Mouse (Mus musculus) heart, adult 2 months (tissue): ENCODE measurements around the gene Scn3b.

Experiments
- CTCF ChIP-seq: fragments of 200-600 bp; IDR thresholded peaks from 2 replicates; pipeline ENCODE4 v1.8.1; 2022; ENCODE audit warnings: antibody characterized with exemption, mild to moderate bottlenecking, moderate library complexity
- EP300 ChIP-seq: fragments of 200-500 bp; IDR thresholded peaks from 2 replicates; pipeline ENCODE4 v1.6.1; 2011; ENCODE audit warnings: low read depth, low read length, control low read depth; ENCODE audit not compliant: insufficient read depth
- POLR2A ChIP-seq: fragments of 200-500 bp; IDR thresholded peaks from 2 replicates; pipeline ENCODE4 v1.6.1; 2011; ENCODE audit warnings: mild to moderate bottlenecking, low read depth, low read length, control low read depth; ENCODE audit not compliant: insufficient read depth

GRCm38 (mm10) chr9:40271075-40271474 lies 2.1 kb downstream of the Scn3b start:
- TF ChIP-seq POLR2A: no peak
- TF ChIP-seq CTCF: no peak
- TF ChIP-seq EP300: no peak
